Mouse (Mus musculus): ENCODE measurements around the gene Olfr1373. TPM values are rescaled to one million over a fixed set of nuclear protein-coding genes. Genes with fewer than 3 reads are reported as not detected.
"Not testable (repeated sequence)": the region's sequence is repeated elsewhere in the genome, so short reads cannot be mapped to it uniquely, and the experiment has no call there.

Gene Olfr1373
- not detected in 2 replicates for polyA plus RNA-seq (2014; fragmentation: Nextera tagmentation; extraction: Ambion mirVana)

DNA sequence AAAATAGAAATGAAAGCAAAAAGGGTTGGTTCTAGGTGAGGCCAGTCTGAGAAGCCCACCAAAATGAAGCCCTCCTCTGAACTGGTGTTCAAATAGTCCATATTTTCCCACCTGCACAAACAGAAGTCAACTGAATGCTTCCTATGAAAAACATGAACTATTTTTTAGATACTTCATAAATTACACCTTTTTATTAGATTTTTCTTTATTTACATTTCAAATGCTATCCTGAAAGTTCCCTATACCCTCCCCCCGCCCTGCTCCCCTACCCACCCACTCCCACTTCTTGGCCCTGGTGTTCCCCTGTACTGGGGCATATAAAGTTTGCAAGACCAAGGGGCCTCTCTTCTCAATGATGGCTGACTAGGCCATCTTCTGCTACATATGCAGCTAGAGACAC, at the start of gene Olfr1373:
Olfr1373 (minus strand) TSS at position 101 of the 400 bp plus-strand sequence.
- not testable (repeated sequence) for ATAC-seq (ENCODE audit: low FRiP score, low TSS enrichment)

DNA sequence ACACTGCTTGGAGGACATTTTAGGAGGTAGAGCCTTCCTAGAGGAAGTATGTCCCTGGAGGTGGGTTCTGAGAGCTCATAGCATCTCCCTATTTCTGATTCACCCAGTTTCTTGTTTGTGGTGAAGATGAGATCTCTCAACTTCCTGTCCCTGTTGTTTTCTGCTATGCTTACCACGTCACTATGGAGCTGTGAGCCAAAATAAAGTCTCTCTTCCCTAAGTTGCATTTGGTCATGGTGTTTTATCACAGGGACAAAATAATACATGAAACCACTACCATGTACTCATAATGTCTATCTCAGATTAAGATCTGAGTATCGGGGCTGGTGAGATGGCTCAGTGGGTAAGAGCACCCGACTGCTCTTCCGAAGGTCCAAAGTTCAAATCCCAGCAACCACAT, 35.3 kb upstream of the Olfr1373 start:
- H3K4me3 ChIP-seq (ENCODE audit: low read length); ATAC-seq (ENCODE audit: low FRiP score, low TSS enrichment); H3K9ac ChIP-seq (ENCODE audit: low read depth, low read length); H3K4me1 ChIP-seq (ENCODE audit: control insufficient read depth, insufficient read depth, low read length); H3K27ac ChIP-seq (ENCODE audit: low read depth, low read length); H3K27me3 ChIP-seq (ENCODE audit: control insufficient read depth, insufficient read depth, low read length); H3K36me3 ChIP-seq (ENCODE audit: control insufficient read depth, insufficient read depth, low read length); H3K9me3 ChIP-seq (ENCODE audit: control insufficient read depth, low read length); H3K4me2 ChIP-seq (replicated peaks; ENCODE audit: low read depth, low read length): not testable (repeated sequence)
- 86% methylated on average over 4 of the region's 4 CpGs for WGBS

More for the DNA sequence above, at the start of gene Olfr1373:
- H3K27ac ChIP-seq (ENCODE audit: low read depth, low read length); H3K4me3 ChIP-seq (ENCODE audit: low read length); H3K36me3 ChIP-seq (ENCODE audit: control insufficient read depth, insufficient read depth, low read length); H3K9ac ChIP-seq (ENCODE audit: low read depth, low read length); H3K4me1 ChIP-seq (ENCODE audit: control insufficient read depth, insufficient read depth, low read length); H3K4me2 ChIP-seq (replicated peaks; ENCODE audit: low read depth, low read length); H3K27me3 ChIP-seq (ENCODE audit: control insufficient read depth, insufficient read depth, low read length); H3K9me3 ChIP-seq (ENCODE audit: control insufficient read depth, low read length): not testable (repeated sequence)
- 83% methylated on average over 1 of the region's 1 CpGs for WGBS

DNA sequence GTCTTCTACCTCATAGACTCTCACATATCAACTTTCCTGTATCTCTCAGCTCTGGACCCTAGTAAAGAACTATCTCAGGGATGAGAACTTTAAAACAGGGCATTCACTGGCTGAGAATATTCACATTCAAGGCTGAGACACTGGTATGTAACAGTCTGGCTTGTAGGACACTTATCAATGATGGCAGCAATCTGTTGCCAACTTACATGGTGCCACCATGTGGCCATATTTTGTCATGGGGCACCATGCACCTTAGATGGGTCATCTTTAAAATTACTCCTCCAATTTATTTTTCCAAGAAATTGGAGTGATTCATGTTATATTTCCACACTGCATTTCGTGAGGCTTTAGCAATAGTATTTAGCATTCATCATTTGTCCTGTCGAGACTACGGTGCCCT, 34.6 kb upstream of the Olfr1373 start:
- WGBS = no CpG with 5 or more reads among the region's 3 CpGs
- not testable (repeated sequence) for H3K36me3 ChIP-seq (ENCODE audit: control insufficient read depth, insufficient read depth, low read length); H3K4me3 ChIP-seq (ENCODE audit: low read length); H3K9ac ChIP-seq (ENCODE audit: low read depth, low read length); H3K27ac ChIP-seq (ENCODE audit: low read depth, low read length); H3K4me2 ChIP-seq (replicated peaks; ENCODE audit: low read depth, low read length); H3K4me1 ChIP-seq (ENCODE audit: control insufficient read depth, insufficient read depth, low read length); H3K9me3 ChIP-seq (ENCODE audit: control insufficient read depth, low read length); ATAC-seq (ENCODE audit: low FRiP score, low TSS enrichment); H3K27me3 ChIP-seq (ENCODE audit: control insufficient read depth, insufficient read depth, low read length)

DNA sequence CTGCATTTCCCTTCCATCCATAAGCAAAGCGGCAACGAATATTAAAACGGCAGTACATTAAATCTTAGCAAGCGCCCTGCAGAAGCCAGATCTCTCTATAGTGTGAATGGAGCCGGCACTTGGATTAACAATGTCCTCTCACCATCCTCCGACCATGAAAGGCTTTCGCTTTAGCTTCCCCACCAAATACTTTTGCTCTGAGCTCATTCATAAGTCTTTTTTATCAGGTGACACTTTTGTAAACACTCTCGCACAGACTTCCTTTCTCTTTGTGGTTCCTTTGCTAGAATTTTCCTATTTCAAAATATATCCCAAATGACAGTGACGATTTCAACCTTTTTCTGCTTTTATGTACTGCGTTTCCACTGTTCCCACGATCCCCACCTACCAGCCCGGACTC, 23.1 kb upstream of the Olfr1373 start:
- Histone ChIP-seq H3K4me3 (ENCODE audit: low read length) (peak overlapping the region; percentile 45), H3K36me3 (ENCODE audit: control insufficient read depth, insufficient read depth, low read length) (no peaks in the 10 kb centered on the region), H3K9me3 (ENCODE audit: control insufficient read depth, low read length) (no peaks in the 10 kb centered on the region), H3K4me1 (ENCODE audit: control insufficient read depth, insufficient read depth, low read length) (no peaks in the 10 kb centered on the region), H3K9ac (ENCODE audit: low read depth, low read length) (no peak overlapping the region; the same call in 1 of the 2 replicates), H3K27ac (ENCODE audit: low read depth, low read length) (no peak overlapping the region), H3K4me2 (replicated peaks; ENCODE audit: low read depth, low read length) (peak overlapping the region; percentile 54), H3K27me3 (ENCODE audit: control insufficient read depth, insufficient read depth, low read length) (peaks cover 4% of the 10 kb centered on the region; the same call in 1 of the 2 replicates)
- no peak for ATAC-seq (ENCODE audit: low FRiP score, low TSS enrichment)
- 22% methylated on average over 12 of the region's 12 CpGs for WGBS

- not testable (repeated sequence) for H3K36me3 ChIP-seq (ENCODE audit: control insufficient read depth, insufficient read depth, low read length); H3K27ac ChIP-seq (ENCODE audit: low read depth, low read length); H3K27me3 ChIP-seq (ENCODE audit: control insufficient read depth, insufficient read depth, low read length); H3K9me3 ChIP-seq (ENCODE audit: control insufficient read depth, low read length); H3K4me1 ChIP-seq (ENCODE audit: control insufficient read depth, insufficient read depth, low read length)
- under 1% methylated on average over 19 of the region's 42 CpGs for WGBS
- H3K4me3 ChIP-seq (ENCODE audit: low read length) = peak overlapping the region; percentile 45
- peak overlapping the region; percentile 54 for H3K4me2 ChIP-seq (replicated peaks; ENCODE audit: low read depth, low read length)
- peak; percentile 90 for ATAC-seq (ENCODE audit: low FRiP score, low TSS enrichment)
- 0 out of 2 replicates have a peak overlapping the region, but pooled peaks have one; percentile 40 for H3K9ac ChIP-seq (ENCODE audit: low read depth, low read length)
Observed at GRCm38 (mm10) chr11:52167901-52168302, 22.6 kb upstream of the Olfr1373 start.

DNA sequence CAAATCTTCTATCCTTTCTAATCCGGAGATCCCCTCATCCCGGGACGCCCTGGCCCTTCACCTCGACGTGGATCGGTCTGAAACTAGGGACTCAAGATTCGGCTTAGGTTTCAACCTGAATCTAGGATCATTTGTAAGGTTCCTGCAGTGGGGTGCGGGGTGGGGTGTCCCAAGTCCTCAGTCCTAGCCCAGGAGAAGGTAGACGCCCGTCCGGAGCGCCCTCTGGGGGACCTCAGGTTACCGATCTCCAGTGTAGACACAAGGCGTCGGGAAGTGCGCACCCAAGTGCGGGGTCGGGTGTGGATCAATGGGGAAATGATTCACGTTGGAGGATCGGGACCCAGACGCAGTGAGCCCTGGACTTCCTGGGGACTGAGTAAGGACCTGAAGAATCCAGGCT, 21.8 kb upstream of the Olfr1373 start:
- H3K4me2 ChIP-seq (replicated peaks; ENCODE audit: low read depth, low read length) = no peak overlapping the region; the same call in 1 of the 2 replicates
- H3K27ac ChIP-seq (ENCODE audit: low read depth, low read length) = no peak overlapping the region
- WGBS = under 1% methylated on average over 21 of the region's 21 CpGs
- no peaks in the 10 kb centered on the region for H3K9me3 ChIP-seq (ENCODE audit: control insufficient read depth, low read length)
- peak overlapping the region; percentile 45; the same call in 1 of the 2 replicates for H3K4me3 ChIP-seq (ENCODE audit: low read length)
- 0 out of 2 replicates have a peak, but pooled peaks cover 4% of the 10 kb centered on the region for H3K27me3 ChIP-seq (ENCODE audit: control insufficient read depth, insufficient read depth, low read length)
- H3K9ac ChIP-seq (ENCODE audit: low read depth, low read length) = no peak overlapping the region
- no peak for ATAC-seq (ENCODE audit: low FRiP score, low TSS enrichment)
- H3K36me3 ChIP-seq (ENCODE audit: control insufficient read depth, insufficient read depth, low read length) = no peaks in the 10 kb centered on the region
- no peaks in the 10 kb centered on the region for H3K4me1 ChIP-seq (ENCODE audit: control insufficient read depth, insufficient read depth, low read length)

GRCm38 (mm10) chr11:52163926-52164325, 18.6 kb upstream of the Olfr1373 start:
- H3K9ac ChIP-seq (ENCODE audit: low read depth, low read length) = no peak overlapping the region
- H3K36me3 ChIP-seq (ENCODE audit: control insufficient read depth, insufficient read depth, low read length) = no peaks in the 10 kb centered on the region
- no peak overlapping the region for H3K4me3 ChIP-seq (ENCODE audit: low read length)
- no peak for ATAC-seq (ENCODE audit: low FRiP score, low TSS enrichment)
- no peaks in the 10 kb centered on the region for H3K4me1 ChIP-seq (ENCODE audit: control insufficient read depth, insufficient read depth, low read length)
- H3K9me3 ChIP-seq (ENCODE audit: control insufficient read depth, low read length) = no peaks in the 10 kb centered on the region
- H3K27ac ChIP-seq (ENCODE audit: low read depth, low read length) = no peak overlapping the region
- no peaks in the 10 kb centered on the region for H3K27me3 ChIP-seq (ENCODE audit: control insufficient read depth, insufficient read depth, low read length)
- 34% methylated on average over 10 of the region's 10 CpGs for WGBS
- no peak overlapping the region for H3K4me2 ChIP-seq (replicated peaks; ENCODE audit: low read depth, low read length)

GRCm38 (mm10) chr11:52143675-52144074, 1.7 kb downstream of the Olfr1373 start:
- ATAC-seq (ENCODE audit: low FRiP score, low TSS enrichment); H3K4me2 ChIP-seq (replicated peaks; ENCODE audit: low read depth, low read length); H3K27me3 ChIP-seq (ENCODE audit: control insufficient read depth, insufficient read depth, low read length); H3K9me3 ChIP-seq (ENCODE audit: control insufficient read depth, low read length); H3K4me3 ChIP-seq (ENCODE audit: low read length); H3K36me3 ChIP-seq (ENCODE audit: control insufficient read depth, insufficient read depth, low read length); H3K4me1 ChIP-seq (ENCODE audit: control insufficient read depth, insufficient read depth, low read length); H3K9ac ChIP-seq (ENCODE audit: low read depth, low read length); H3K27ac ChIP-seq (ENCODE audit: low read depth, low read length): not testable (repeated sequence)
- WGBS = 35% methylated on average over 4 of the region's 4 CpGs

DNA sequence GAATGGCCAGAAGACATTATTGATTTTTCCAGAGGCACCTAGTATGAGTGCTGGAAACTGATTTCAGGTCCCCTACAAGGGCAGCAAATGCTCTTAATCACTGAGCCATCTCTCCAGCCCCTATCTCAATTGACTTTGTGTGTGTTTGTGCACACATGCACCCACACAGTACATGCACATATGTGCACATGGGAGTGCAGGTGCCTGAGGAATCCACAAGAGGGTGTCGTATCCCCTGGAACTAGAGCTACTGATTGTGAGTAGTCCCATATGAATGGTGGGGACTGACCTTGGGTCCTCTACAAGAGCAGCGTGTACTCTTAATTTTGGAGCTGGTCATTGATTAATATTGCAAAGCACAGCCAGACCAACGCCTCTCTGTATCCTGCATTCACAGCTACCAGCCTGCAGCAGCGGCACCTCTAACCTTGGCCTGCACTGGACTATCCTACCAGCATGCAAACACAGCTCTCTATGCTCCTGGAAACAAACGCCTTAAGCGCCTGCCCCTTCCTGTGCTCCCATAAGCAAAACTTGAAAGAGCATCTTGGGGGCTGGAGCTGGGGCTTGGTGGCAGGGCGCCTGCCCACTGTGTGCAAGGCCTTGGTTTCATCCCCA, 14.8 kb downstream of the Olfr1373 start:
- ATAC-seq (ENCODE audit: low FRiP score, low TSS enrichment) = no peak; the same call in 1 of the 2 replicates
- Histone ChIP-seq H3K4me3 (ENCODE audit: low read length) (no peak overlapping the region), H3K4me2 (replicated peaks; ENCODE audit: low read depth, low read length) (no peak overlapping the region), H3K27ac (ENCODE audit: low read depth, low read length) (no peak overlapping the region), H3K9ac (ENCODE audit: low read depth, low read length) (no peak overlapping the region), H3K36me3 (ENCODE audit: control insufficient read depth, insufficient read depth, low read length) (peaks cover under 1% of the 10 kb centered on the region), H3K27me3 (ENCODE audit: control insufficient read depth, insufficient read depth, low read length) (no peaks in the 10 kb centered on the region), H3K4me1 (ENCODE audit: control insufficient read depth, insufficient read depth, low read length) (no peaks in the 10 kb centered on the region), H3K9me3 (ENCODE audit: control insufficient read depth, low read length) (peaks cover under 1% of the 10 kb centered on the region; the same call in 1 of the 2 replicates)
- 83% methylated on average over 7 of the region's 7 CpGs for WGBS
